Mouse (Mus musculus) myocyte (in vitro differentiated cells): Measurements from ENCODE around the gene Ppm1n.

Experiments used
- E2F4 ChIP-seq: IDR thresholded peaks from one replicate; pipeline ENCODE4 v1.6.1; 2011; ENCODE audit warnings: mild to moderate bottlenecking, control low read depth, moderate library complexity; ENCODE audit not compliant: insufficient read depth
- MAX ChIP-seq: IDR thresholded peaks from one replicate; pipeline ENCODE4 v1.6.1; 2011; ENCODE audit warnings: low read depth, mild to moderate bottlenecking, control low read depth
- MYOD1 ChIP-seq, 3 experiments: IDR thresholded peaks; one replicate each; pipeline ENCODE4 v1.6.1; 2011; ENCODE audit warnings: control low read depth in 2 of 3, low read depth in 2 of 3, mild to moderate bottlenecking in 2 of 3, moderate library complexity in 1 of 3; ENCODE audit not compliant: insufficient read length in 2 of 3, control insufficient read depth in 1 of 3
- MYOG ChIP-seq, 3 experiments: IDR thresholded peaks; one replicate each; pipeline ENCODE4 v1.6.1; 2011; ENCODE audit warnings: control low read depth in 2 of 3, low read depth in 2 of 3, mild to moderate bottlenecking in 2 of 3; ENCODE audit not compliant: insufficient read length in 2 of 3, control insufficient read depth in 1 of 3, insufficient read depth in 1 of 3
- POLR2A ChIP-seq: IDR thresholded peaks from one replicate; pipeline ENCODE4 v1.6.1; 2011; ENCODE audit warnings: low read depth, mild to moderate bottlenecking, control low read depth, moderate library complexity; ENCODE audit not compliant: insufficient read length
- POLR2AphosphoS2 ChIP-seq: IDR thresholded peaks from one replicate; pipeline ENCODE4 v1.6.1; 2011; ENCODE audit warnings: low read depth, control low read depth; ENCODE audit not compliant: insufficient read length
- REST ChIP-seq: IDR thresholded peaks from one replicate; pipeline ENCODE4 v1.6.1; 2011; ENCODE audit warnings: mild to moderate bottlenecking, control low read depth, moderate library complexity; ENCODE audit not compliant: insufficient read depth, insufficient read length
- USF1 ChIP-seq: IDR thresholded peaks from one replicate; pipeline ENCODE4 v1.6.1; 2011; ENCODE audit warnings: low read depth, mild to moderate bottlenecking, control low read depth, moderate library complexity

GRCm38 (mm10) chr7:19297034-19297433 lies 17.2 kb upstream of the Ppm1n start:
- TF ChIP-seq POLR2A (no peak), REST (no peak), USF1 (no peak), POLR2AphosphoS2 (no peak), MAX (no peak), MYOG (IDR thresholded peaks at IDR 0.05; ENCODE audit: control insufficient read depth in 1 of 3, insufficient read depth in 1 of 3, insufficient read length in 2 of 3, low read depth in 2 of 3) (no peak), MYOD1 (IDR thresholded peaks at IDR 0.05; ENCODE audit: control insufficient read depth in 1 of 3, insufficient read length in 2 of 3, low read depth in 2 of 3) (no peak), E2F4 (no peak)
